Mouse (Mus musculus): ENCODE data around the gene Usp36. TPM values are rescaled to one million over a fixed set of nuclear protein-coding genes. Genes with fewer than 3 reads are reported as not detected.
A peak's percentile ranks its signal among the peaks of the same experiment; 100 is the strongest.

The Usp36 gene
- polyA plus RNA-seq, 1 experiment from 2014 or later, result 20.8 TPM

DNA sequence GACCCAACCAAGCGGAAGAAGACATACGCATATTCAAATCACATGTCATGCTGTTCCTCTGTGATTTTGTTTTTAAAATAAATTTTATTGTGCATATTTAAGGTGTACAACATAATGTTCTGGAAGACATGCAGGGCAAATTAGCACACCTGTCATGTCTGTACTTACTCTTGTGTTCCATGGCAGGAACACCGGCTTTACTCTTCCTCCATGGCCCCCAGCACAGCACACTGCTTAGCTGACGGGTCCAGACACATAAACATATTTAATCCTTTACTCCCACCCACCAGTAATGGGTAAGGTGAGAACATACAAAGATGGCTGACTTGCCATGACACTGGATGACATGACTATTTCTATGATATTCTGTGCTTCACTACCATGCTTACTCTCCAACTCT is 71.0 kb downstream of the Usp36 start:
- H3K27me3 ChIP-seq (replicated peaks; ENCODE audit: control insufficient read depth, insufficient read depth, low read length), result no peaks in the 10 kb centered on the region
- no peak overlapping the region for H3K27ac ChIP-seq (ENCODE audit: low read depth, low read length)
- WGBS, result 95% methylated on average over 4 of the region's 4 CpGs
- H3K9ac ChIP-seq (ENCODE audit: low read depth, low read length), result no peak overlapping the region
- no peak for DNase-seq (ENCODE audit: low spot score)
- ATAC-seq (replicated peaks; ENCODE audit: low FRiP score), result no peak
- no peak overlapping the region for H3K4me2 ChIP-seq
- H3K9me3 ChIP-seq (ENCODE audit: control insufficient read depth, low read length), result no peaks in the 10 kb centered on the region
- H3K36me3 ChIP-seq (ENCODE audit: control insufficient read depth, insufficient read depth, low read length), result no peaks in the 10 kb centered on the region
- H3K4me1 ChIP-seq (replicated peaks; ENCODE audit: control insufficient read depth, insufficient read depth, low read length), result no peaks in the 10 kb centered on the region; the same call in 1 of the 2 replicates
- H3K4me3 ChIP-seq (ENCODE audit: low read depth, low read length), result no peak overlapping the region

DNA sequence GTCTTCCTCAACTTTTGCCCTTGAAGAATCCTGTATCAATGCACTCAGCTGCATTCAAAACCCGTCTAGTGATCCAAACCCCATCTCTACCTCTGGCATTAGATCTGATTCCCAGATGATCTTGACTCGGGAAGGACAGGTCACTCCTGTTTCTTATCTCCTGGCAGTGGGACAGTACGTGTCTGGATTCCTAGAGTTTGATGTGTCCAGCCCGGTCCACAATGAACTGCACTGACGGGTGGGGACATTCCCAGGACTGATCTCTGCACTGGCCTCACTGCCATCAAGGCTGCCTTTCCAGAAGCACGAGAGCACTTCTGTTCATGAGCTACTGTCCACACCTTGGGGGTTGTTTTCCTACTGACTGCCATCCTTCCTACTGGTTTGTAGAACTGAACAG is 73.6 kb downstream of the Usp36 start:
- ATAC-seq (replicated peaks; ENCODE audit: low FRiP score) (no peak), DNase-seq (ENCODE audit: low spot score) (no peak)
- H3K27me3 ChIP-seq (replicated peaks; ENCODE audit: control insufficient read depth, insufficient read depth, low read length), result no peaks in the 10 kb centered on the region
- 79% methylated on average over 6 of the region's 6 CpGs for WGBS
- H3K36me3 ChIP-seq (ENCODE audit: control insufficient read depth, insufficient read depth, low read length), result no peaks in the 10 kb centered on the region
- no peak overlapping the region for H3K4me3 ChIP-seq (ENCODE audit: low read depth, low read length)
- H3K9ac ChIP-seq (ENCODE audit: low read depth, low read length), result no peak overlapping the region
- H3K9me3 ChIP-seq (ENCODE audit: control insufficient read depth, low read length), result no peaks in the 10 kb centered on the region
- H3K27ac ChIP-seq (ENCODE audit: low read depth, low read length), result no peak overlapping the region
- peaks cover 11% of the 10 kb centered on the region for H3K4me1 ChIP-seq (replicated peaks; ENCODE audit: control insufficient read depth, insufficient read depth, low read length)
- H3K4me2 ChIP-seq, result no peak overlapping the region

DNA sequence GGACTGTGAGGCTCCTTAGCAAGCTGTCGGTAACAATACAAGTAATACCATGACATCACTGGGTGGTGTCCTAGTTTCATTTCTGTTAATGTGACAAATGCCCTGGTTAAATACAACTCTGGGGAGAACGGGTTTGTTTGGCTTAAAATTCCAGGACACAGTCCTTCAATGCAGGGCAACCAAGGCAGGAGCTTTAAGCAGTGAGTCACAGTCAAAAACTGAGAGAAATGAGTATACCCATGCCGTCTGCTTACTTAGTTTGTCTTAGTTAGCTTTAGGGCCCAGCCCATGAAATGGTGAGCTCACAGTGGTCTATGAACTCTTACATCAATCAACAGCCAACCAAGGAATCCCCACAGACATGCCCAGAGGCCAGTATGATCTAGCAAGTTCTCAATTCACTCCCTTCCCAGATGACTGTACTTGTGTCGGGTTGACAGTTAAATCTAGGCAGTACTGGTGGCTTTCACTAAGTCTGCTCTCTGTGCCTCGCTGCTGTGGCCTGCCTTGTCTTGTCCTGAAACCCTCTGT is 74.1 kb downstream of the Usp36 start:
- no peak overlapping the region for H3K4me3 ChIP-seq (ENCODE audit: low read depth, low read length)
- no peak overlapping the region for H3K4me2 ChIP-seq
- no peaks in the 10 kb centered on the region for H3K36me3 ChIP-seq (ENCODE audit: control insufficient read depth, insufficient read depth, low read length)
- H3K4me1 ChIP-seq (replicated peaks; ENCODE audit: control insufficient read depth, insufficient read depth, low read length), result peaks cover 11% of the 10 kb centered on the region
- H3K27me3 ChIP-seq (replicated peaks; ENCODE audit: control insufficient read depth, insufficient read depth, low read length), result no peaks in the 10 kb centered on the region
- no peak for DNase-seq (ENCODE audit: low spot score)
- no peak overlapping the region for H3K27ac ChIP-seq (ENCODE audit: low read depth, low read length)
- no peak for ATAC-seq (replicated peaks; ENCODE audit: low FRiP score)
- WGBS, result 70% methylated on average over 5 of the region's 5 CpGs
- no peak overlapping the region for H3K9ac ChIP-seq (ENCODE audit: low read depth, low read length)
- H3K9me3 ChIP-seq (ENCODE audit: control insufficient read depth, low read length), result no peaks in the 10 kb centered on the region

DNA sequence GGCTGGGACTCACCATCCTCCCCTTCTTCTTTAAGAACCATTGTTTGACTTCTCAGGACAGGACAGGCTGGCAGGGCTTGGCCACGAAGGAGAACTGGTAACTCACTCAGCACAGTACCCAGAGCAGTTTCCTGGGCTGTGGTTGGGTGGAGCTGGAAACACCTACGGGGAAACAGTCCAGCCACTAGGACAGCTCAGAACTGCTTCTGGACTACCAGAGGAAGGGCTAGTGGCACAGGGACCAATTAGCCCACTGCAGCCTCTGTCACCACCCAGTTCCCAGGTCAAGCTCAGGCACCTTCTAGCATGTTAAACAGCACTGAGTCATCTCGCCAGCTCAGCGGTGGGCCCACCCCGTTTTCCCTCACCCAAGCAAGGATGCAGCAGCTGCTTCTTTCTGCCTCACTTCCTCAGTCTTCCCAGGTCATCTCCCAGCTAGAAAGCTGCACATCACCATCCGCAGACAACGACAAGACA is 77.4 kb downstream of the Usp36 start:
- no peak for ATAC-seq (replicated peaks; ENCODE audit: low FRiP score)

DNA sequence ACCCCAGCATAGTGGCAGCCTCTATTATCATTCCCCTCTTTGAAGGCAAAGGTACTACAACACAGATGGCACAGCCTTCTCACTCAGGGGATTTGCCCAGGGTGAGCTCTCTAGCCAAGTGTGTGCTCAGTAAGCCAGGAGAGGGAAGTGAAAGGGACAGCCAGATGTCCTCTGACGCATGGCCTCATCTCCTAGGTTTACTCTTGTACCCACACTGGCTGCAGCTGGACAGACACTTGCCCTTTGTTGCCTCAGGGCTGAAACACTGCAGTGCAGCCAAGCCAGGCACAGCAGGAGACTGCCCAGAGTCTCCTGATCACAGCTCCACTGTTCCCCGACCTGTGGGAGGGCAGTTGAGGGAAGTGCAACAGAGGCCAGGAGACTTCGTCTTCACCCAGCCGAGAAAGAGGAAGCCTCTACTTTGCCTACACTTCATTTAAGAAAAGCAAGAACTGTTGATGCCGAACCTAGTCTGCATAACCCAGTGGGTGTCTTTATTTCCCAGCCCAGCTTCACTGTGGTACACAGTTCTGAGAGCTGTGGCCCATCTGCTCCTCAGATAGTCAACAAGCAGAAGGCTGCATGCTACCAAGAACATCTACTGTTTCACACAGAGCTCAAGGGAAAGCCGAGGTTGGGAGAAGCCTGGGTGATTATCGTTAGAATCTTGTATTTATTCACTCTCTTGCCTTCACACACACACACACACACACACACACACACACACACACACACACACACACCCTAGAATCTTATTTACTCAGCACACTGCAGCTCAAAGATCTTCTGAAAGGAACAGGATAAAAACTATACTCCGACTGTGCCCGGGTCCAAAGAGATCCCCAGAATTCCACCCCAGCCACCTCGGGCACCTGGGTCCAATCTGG is 78.1 kb downstream of the Usp36 start:
- peaks cover 28% of the 10 kb centered on the region for H3K4me1 ChIP-seq (replicated peaks; ENCODE audit: control insufficient read depth, insufficient read depth, low read length)
- no peaks in the 10 kb centered on the region for H3K9me3 ChIP-seq (ENCODE audit: control insufficient read depth, low read length)
- ATAC-seq (replicated peaks; ENCODE audit: low FRiP score) (no peak), DNase-seq (ENCODE audit: low spot score) (no peak)
- H3K4me3 ChIP-seq (ENCODE audit: low read depth, low read length), result no peak overlapping the region
- no peaks in the 10 kb centered on the region for H3K27me3 ChIP-seq (replicated peaks; ENCODE audit: control insufficient read depth, insufficient read depth, low read length)
- H3K27ac ChIP-seq (ENCODE audit: low read depth, low read length), result 0 out of 2 replicates have a peak overlapping the region, but pooled peaks have one; percentile 8
- H3K4me2 ChIP-seq, result no peak overlapping the region
- H3K9ac ChIP-seq (ENCODE audit: low read depth, low read length), result no peak overlapping the region; the same call in 1 of the 2 replicates
- H3K36me3 ChIP-seq (ENCODE audit: control insufficient read depth, insufficient read depth, low read length), result no peaks in the 10 kb centered on the region
- 50% methylated on average over 10 of the region's 10 CpGs for WGBS

More for the DNA sequence above, 77.4 kb downstream of the Usp36 start:
- H3K4me2 ChIP-seq, result no peak overlapping the region
- H3K4me3 ChIP-seq (ENCODE audit: low read depth, low read length), result no peak overlapping the region
- no peak overlapping the region for H3K9ac ChIP-seq (ENCODE audit: low read depth, low read length)
- DNase-seq (ENCODE audit: low spot score), result no peak
- H3K4me1 ChIP-seq (replicated peaks; ENCODE audit: control insufficient read depth, insufficient read depth, low read length), result peaks cover 25% of the 10 kb centered on the region
- no peaks in the 10 kb centered on the region for H3K9me3 ChIP-seq (ENCODE audit: control insufficient read depth, low read length)
- no peak overlapping the region for H3K27ac ChIP-seq (ENCODE audit: low read depth, low read length)
- 61% methylated on average over 7 of the region's 7 CpGs for WGBS
- H3K27me3 ChIP-seq (replicated peaks; ENCODE audit: control insufficient read depth, insufficient read depth, low read length), result no peaks in the 10 kb centered on the region
- no peaks in the 10 kb centered on the region for H3K36me3 ChIP-seq (ENCODE audit: control insufficient read depth, insufficient read depth, low read length)

DNA sequence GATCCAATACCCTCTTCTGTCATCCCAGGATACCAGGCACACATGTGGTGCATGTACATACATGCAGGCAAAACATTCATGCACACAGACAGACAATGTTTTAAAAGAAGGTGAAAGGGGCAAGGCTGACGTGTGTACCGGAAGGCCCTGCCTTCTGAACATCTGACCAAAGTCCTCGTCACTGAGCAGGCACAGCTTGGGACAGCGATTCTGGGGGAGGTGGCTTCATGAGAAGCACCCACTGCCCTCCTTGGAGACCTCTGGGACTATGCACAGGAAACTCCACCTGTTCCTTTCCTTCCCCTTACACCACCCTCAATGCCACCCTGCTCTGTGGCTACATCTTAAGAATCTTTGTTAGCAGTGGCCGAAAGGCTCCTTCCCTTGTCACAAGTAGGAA is 79.1 kb downstream of the Usp36 start:
- Histone ChIP-seq H3K9ac (ENCODE audit: low read depth, low read length) (no peak overlapping the region), H3K4me3 (ENCODE audit: low read depth, low read length) (no peak overlapping the region), H3K36me3 (ENCODE audit: control insufficient read depth, insufficient read depth, low read length) (no peaks in the 10 kb centered on the region), H3K4me1 (replicated peaks; ENCODE audit: control insufficient read depth, insufficient read depth, low read length) (peaks cover 28% of the 10 kb centered on the region), H3K27me3 (replicated peaks; ENCODE audit: control insufficient read depth, insufficient read depth, low read length) (no peaks in the 10 kb centered on the region), H3K4me2 (no peak overlapping the region), H3K27ac (ENCODE audit: low read depth, low read length) (no peak overlapping the region), H3K9me3 (ENCODE audit: control insufficient read depth, low read length) (no peaks in the 10 kb centered on the region)
- WGBS, result 80% methylated on average over 5 of the region's 5 CpGs
- no peak for DNase-seq (ENCODE audit: low spot score)
- ATAC-seq (replicated peaks; ENCODE audit: low FRiP score), result no peak

DNA sequence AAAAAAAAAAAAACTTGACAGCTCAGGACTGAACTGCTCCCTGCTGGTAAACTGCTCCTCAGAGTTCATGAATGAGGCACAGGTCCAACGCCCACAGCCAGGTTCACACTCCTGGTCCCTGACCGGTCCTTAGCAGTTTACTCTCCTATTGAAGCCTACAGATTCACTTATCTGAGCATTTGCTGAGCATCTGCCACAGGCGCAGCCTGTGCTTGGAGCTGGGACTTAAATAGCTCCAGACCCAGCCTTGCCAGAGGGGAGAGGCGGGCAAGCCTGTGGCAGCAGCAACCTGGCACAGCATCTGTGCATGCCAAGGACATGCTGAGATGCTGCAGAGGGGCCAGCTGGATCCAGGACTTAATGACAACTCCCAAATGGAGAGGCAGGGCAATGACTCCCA is 79.9 kb downstream of the Usp36 start:
- 84% methylated on average over 4 of the region's 4 CpGs for WGBS

More for the DNA sequence above, 79.9 kb downstream of the Usp36 start:
- Histone ChIP-seq H3K9ac (ENCODE audit: low read depth, low read length) (no peak overlapping the region), H3K9me3 (ENCODE audit: control insufficient read depth, low read length) (no peaks in the 10 kb centered on the region), H3K36me3 (ENCODE audit: control insufficient read depth, insufficient read depth, low read length) (no peaks in the 10 kb centered on the region), H3K27ac (ENCODE audit: low read depth, low read length) (no peak overlapping the region), H3K4me2 (no peak overlapping the region), H3K27me3 (replicated peaks; ENCODE audit: control insufficient read depth, insufficient read depth, low read length) (no peaks in the 10 kb centered on the region), H3K4me1 (replicated peaks; ENCODE audit: control insufficient read depth, insufficient read depth, low read length) (peaks cover 28% of the 10 kb centered on the region), H3K4me3 (ENCODE audit: low read depth, low read length) (no peak overlapping the region)
- no peak for ATAC-seq (replicated peaks; ENCODE audit: low FRiP score)
- DNase-seq (ENCODE audit: low spot score), result no peak

Data from liver, embryonic 11.5 days (tissue).